Comparison of ENCODE assay signal across 9 mouse cellular contexts in the genomic region with DNA sequence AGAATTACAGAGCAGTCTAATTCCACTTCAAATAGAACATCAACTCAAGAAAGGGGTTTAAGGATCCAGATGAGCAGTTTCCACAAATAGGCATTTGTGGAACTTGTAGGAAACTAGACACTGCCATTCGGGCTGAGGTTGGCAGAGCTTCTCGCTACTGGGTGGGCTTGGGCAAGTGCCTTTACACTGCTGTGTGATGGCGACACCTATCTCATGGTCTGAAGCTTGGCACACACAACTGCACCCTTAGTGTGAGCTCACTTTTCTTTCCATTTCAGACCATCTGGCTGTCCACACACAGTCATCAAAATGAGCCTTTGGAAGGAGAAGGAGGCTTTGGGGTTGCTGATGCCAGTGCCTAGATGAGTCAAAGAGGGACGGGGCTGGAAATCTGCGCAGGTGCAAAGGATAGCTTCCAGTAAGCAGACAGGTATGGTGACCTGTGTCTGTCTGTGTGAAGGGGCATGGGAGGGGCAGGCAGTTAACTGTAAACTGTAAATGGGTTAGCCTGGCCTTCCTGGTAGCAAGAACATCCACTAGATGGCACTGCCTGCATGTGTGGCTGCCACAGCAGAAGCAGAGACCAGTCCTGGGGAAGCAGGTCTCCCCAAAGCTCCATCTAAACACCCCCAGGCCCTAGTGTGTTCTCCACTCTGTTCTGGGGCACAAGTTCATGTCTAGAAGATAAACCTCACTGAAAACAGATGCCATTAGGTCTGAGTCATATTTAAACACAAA.
DNase-seq lines count a peak whose midpoint lies in the region; ATAC-seq and TF ChIP-seq lines count a peak whose summit lies in the region.
"Had no signal": no experiment of that assay in that cellular context is flagged by ENCODE, and none has a peak within 500 bp of the region (broad histone marks: within the 10 kb centered on the region; RNA-seq: fewer than 3 reads in every experiment).

No protein-coding gene starts in this region.

- TF ChIP-seq CTCF in gastrocnemius, adult 2 months (IDR thresholded peaks at IDR 0.05) = peak; percentile 73
- peak; percentile 29; the same call in 1 of the 2 replicates for TF ChIP-seq CTCF in bone marrow, adult 2 months (IDR thresholded peaks at IDR 0.05; ENCODE audit: control insufficient read depth, insufficient read depth, low read length)

- no peak overlapping the region for H3K4me3 ChIP-seq in gastrocnemius, adult 2 months
- H3K4me3 ChIP-seq in bone marrow, adult 2 months (replicated peaks; ENCODE audit: control insufficient read depth, low read depth, low read length) = no peak overlapping the region
- H3K4me3 ChIP-seq in forebrain, embryonic 16.5 days (replicated peaks; ENCODE audit: low read length) = no peak overlapping the region
- no peak overlapping the region for H3K4me3 ChIP-seq in neural tube, embryonic 14.5 days (ENCODE audit: low read depth, low read length)

- no peak overlapping the region for H3K9ac ChIP-seq in forebrain, embryonic 16.5 days (replicated peaks; ENCODE audit: low read depth, low read length)
- H3K9ac ChIP-seq in neural tube, embryonic 14.5 days (replicated peaks; ENCODE audit: low read depth, low read length) = no peak overlapping the region

- no peaks in the 10 kb centered on the region for H3K9me3 ChIP-seq in forebrain, embryonic 16.5 days (ENCODE audit: control insufficient read depth, low read length)
- no peaks in the 10 kb centered on the region for H3K9me3 ChIP-seq in neural tube, embryonic 14.5 days (ENCODE audit: control insufficient read depth, low read length)

- H3K4me2 ChIP-seq in forebrain, embryonic 16.5 days (ENCODE audit: low read length) = no peak overlapping the region
- H3K4me2 ChIP-seq in neural tube, embryonic 14.5 days (ENCODE audit: low read depth, low read length) = no peak overlapping the region

- no peak overlapping the region for H3K27ac ChIP-seq in gastrocnemius, adult 2 months
- H3K27ac ChIP-seq in bone marrow, adult 2 months (ENCODE audit: control insufficient read depth, insufficient read depth, low read depth, low read length, poor library complexity) = no peak overlapping the region
- no peak overlapping the region for H3K27ac ChIP-seq in forebrain, embryonic 16.5 days (ENCODE audit: low read length)
- no peak overlapping the region for H3K27ac ChIP-seq in neural tube, embryonic 14.5 days (ENCODE audit: low read depth, low read length)

- DNase-seq in gastrocnemius, adult 2 months = peak; percentile 49
- DNase-seq in gastrocnemius, adult 8-10 months (ENCODE audit: low spot score in 2 of 2) = no peak
- peak; percentile 38 for DNase-seq in 3T3-L1 (ENCODE audit: low read depth, low spot score)
- peak; percentile 51 for DNase-seq in layer of hippocampus, adult 9-11 months
- DNase-seq in c-Kit-positive CD71-positive TER-119-positive erythroid progenitor cells, embryonic 14.5 days (ENCODE audit: low spot score) = no peak

- intact Hi-C loops in gastrocnemius, adult 2 months (cut with DNase I) = loop anchor here (5.0 kb wide), 1 partner anchor 259 kb away; no protein-coding TSS in a partner anchor

- no peak for TF ChIP-seq POLR2A in bone marrow, adult 2 months (IDR thresholded peaks at IDR 0.05; ENCODE audit: borderline replicate concordance, control insufficient read depth, low read depth, low read length)

- H3K27me3 ChIP-seq in forebrain, embryonic 16.5 days (replicated peaks; ENCODE audit: control insufficient read depth, insufficient read depth, low read length) = no peaks in the 10 kb centered on the region
- H3K27me3 ChIP-seq in neural tube, embryonic 14.5 days (ENCODE audit: control insufficient read depth, insufficient read depth, low read length) = no peaks in the 10 kb centered on the region

- no peaks in the 10 kb centered on the region for H3K36me3 ChIP-seq in forebrain, embryonic 16.5 days (ENCODE audit: control insufficient read depth, insufficient read depth)
- no peaks in the 10 kb centered on the region for H3K36me3 ChIP-seq in neural tube, embryonic 14.5 days (ENCODE audit: control insufficient read depth, insufficient read depth, low read length)
- H3K36me3 ChIP-seq: G1E had no signal

- WGBS in bone marrow, adult 2 months = 66% methylated on average over 5 of the region's 5 CpGs
- WGBS in forebrain, embryonic 16.5 days = 77% methylated on average over 5 of the region's 5 CpGs
- WGBS in neural tube, embryonic 14.5 days = 82% methylated on average over 5 of the region's 5 CpGs

- no peaks in the 10 kb centered on the region for H3K4me1 ChIP-seq in bone marrow, adult 2 months (ENCODE audit: control insufficient read depth, insufficient read depth, low read length)
- no peaks in the 10 kb centered on the region for H3K4me1 ChIP-seq in forebrain, embryonic 16.5 days (replicated peaks; ENCODE audit: control insufficient read depth, insufficient read depth, low read length)
- H3K4me1 ChIP-seq in neural tube, embryonic 14.5 days (ENCODE audit: control insufficient read depth, insufficient read depth, low read length) = no peaks in the 10 kb centered on the region

- ATAC-seq in forebrain, embryonic 16.5 days = peak; percentile 55
- peak; percentile 14; the same call in 1 of the 2 replicates for ATAC-seq in neural tube, embryonic 14.5 days (ENCODE audit: low read depth)

Comparison
In these comparisons a context has a peak if more than half of its experiments do, and no peak if none do; other contexts are left out.
1. DNase-seq: peak in gastrocnemius, adult 2 months (single experiment), 3T3-L1 (single experiment) and layer of hippocampus, adult 9-11 months (single experiment); none in gastrocnemius, adult 8-10 months (0 of 2) and c-Kit-positive CD71-positive TER-119-positive erythroid progenitor cells, embryonic 14.5 days (single experiment).